Mouse (Mus musculus): Measurements from ENCODE around the gene Erbin. TPM values are rescaled to one million over a fixed set of nuclear protein-coding genes. Genes with fewer than 3 reads are reported as not detected.

The Erbin gene
- 10 to 100 TPM; 40.6 to 45.3 TPM for total RNA-seq (2021)
- long read RNA-seq, experiment 1, full-length matches to known transcripts: 21 of 26 reads
- long read RNA-seq, experiment 1, partial matches to known transcripts: 4 of 26 reads
- long read RNA-seq, experiment 1, other reads (novel, unspliced or antisense): 1 of 26 reads
- long read RNA-seq, experiment 2, full-length matches to known transcripts: 15 of 26 reads
- long read RNA-seq, experiment 2, partial matches to known transcripts: 9 of 26 reads
- long read RNA-seq, experiment 2, other reads (novel, unspliced or antisense): 2 of 26 reads

DNA sequence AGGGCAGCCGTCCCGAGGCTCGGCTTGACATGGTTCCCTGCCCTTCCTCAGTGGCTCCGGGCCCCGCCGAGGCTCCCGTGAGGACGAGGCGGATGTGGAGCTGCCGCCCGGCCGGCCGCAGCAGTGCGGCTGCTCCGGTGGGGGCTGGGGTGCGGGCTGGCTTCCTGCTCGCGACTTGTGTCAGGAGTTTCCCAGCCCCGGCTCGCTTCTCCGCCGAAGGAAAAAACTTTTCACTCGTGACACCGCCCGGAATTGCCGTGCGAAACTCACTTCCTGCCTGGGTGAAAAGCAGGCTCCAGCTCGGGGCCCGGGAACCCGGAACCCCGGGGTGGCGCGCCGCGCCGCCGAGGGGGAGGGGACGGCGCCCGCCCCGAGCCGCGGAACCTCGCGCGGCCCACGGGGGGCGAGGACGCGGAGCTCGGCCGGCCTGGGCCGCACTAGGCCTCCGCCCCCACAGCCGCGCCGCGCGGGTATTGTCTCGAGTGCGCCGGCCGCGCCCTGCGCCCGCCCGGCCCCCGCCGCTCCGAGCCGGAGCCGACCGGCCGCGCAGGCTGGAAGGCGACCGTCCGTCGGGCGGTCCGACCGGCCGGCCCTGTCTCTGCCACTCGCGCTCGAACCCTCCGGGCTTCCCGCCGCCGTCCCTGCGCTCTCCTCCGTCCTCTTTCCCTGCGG, at the start of gene Erbin:
Gene Erbin (minus strand): TSS at position 254 of the 672 bp plus-strand sequence.
- H3K4me3 ChIP-seq: peak within 1 kb of the TSS; percentile 78
- TF ChIP-seq CTCF (IDR thresholded peaks at IDR 0.05): no peak
- H3K27ac ChIP-seq: peak within 1 kb of the TSS; percentile 97
- intact Hi-C loops (cut with DNase I): loop anchor here (2.0 to 5.0 kb wide), 2 partner anchors 48 to 127 kb away; no protein-coding TSS in a partner anchor
- DNase-seq: peak; percentile 89

GRCm38 (mm10) chr13:103969912-103970311, 49.6 kb upstream of the Erbin start:
- intact Hi-C loops (cut with DNase I): loop anchor here (2.0 kb wide), 1 partner anchor 49 kb away; the partner anchor contains the start of gene Erbin
- no peak for TF ChIP-seq CTCF (IDR thresholded peaks at IDR 0.05)
- DNase-seq: peak; percentile 57
- peak overlapping the region; percentile 43; the same call in 1 of the 2 replicates for H3K27ac ChIP-seq
- H3K4me3 ChIP-seq: peak overlapping the region; percentile 39

DNA sequence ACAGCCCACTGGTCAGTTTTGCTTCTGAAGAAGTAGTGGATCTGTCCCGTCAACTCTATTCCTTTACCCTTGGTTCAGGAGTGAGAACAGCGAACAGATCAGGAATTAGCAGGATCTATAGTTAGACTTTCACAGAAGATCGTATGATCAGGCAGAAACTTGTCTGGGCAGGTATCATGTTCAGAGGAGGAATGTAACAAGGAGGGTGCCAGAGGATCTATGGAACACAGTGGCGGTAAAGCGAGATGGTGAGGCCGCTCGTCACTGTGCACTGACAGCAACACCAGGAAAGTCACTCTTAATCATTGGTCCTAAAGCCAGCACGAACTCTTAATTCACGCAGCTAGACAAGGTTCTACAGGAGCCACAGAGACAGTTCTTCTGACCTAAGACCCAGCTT, 47.7 kb upstream of the Erbin start:
- no peak for DNase-seq
- no peak for TF ChIP-seq CTCF (IDR thresholded peaks at IDR 0.05)
- no peak overlapping the region for H3K4me3 ChIP-seq
- intact Hi-C loops (cut with DNase I): loop anchor here (2.0 kb wide), 1 partner anchor 47 kb away; the partner anchor contains the start of gene Erbin
- peak overlapping the region; percentile 51; the same call in 1 of the 2 replicates for H3K27ac ChIP-seq

DNA sequence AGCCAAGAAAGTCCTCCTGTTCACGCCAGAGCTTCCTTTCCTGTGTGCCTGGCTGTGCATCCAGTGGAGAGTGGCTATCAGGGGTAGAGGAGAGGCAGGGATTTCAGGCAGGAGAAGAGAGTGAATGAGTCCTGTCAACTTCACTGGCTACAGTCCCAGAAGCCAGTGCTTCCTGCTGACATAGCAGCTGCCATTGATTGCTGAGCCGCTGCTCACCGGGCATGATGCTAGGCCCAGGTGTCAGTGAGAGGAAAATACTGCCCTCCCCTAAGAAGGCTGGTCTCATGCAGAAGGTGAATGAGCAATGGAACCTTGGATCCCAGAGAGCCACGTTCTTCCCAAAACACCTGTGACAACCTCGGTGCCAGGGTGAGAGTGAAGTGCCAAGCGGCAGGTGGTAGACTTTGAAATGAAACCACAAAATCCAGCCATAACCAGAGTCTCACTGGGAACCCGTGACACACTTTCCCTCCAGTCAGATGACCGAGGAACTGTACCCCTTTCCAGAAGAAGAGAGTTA, 46.4 kb upstream of the Erbin start:
- DNase-seq: peak; percentile 27
- TF ChIP-seq CTCF (IDR thresholded peaks at IDR 0.05): no peak
- Histone ChIP-seq H3K27ac (no peak overlapping the region), H3K4me3 (no peak overlapping the region)
- intact Hi-C loops (cut with DNase I): no loop called here

DNA sequence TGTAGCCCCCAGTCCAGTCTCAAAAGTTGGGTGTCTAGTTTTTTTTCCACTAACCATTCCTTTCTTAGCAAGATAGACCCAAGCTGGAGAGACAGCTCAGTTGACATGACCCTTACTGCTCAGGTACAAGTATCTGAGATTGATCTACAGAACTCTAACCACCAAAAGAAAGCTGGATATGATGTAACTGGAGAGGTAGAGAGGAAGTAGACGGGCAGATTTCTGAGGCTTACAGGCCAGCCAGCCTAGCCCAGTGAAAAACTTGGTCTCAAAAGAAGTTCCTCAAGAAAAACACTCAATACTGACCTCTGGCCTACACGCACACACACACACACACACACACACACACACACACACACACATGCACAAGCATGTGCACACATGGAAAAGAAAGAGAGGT, 44.9 kb upstream of the Erbin start:
- intact Hi-C loops (cut with DNase I): no loop called here

DNA sequence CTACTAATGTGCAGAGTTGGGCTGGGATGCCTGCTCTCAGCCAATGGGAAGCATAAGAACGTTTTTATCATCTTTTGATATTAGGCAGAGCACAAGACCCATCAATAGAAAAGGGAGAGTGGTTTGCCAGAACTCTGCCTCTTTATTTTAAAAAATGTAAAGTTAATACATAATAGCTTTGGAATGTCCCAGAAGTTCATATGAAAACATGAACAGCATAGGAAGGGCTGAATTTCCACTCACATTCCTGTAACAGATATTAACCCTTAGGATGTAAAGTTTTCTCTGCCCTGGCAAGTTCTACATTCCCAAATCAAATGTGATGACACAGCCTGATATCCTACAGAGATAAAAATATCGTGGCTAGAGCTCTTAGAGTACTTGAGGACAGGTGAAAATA, 42.8 kb upstream of the Erbin start:
- Histone ChIP-seq H3K4me3 (no peak overlapping the region), H3K27ac (no peak overlapping the region)
- intact Hi-C loops (cut with DNase I): no loop called here
- TF ChIP-seq CTCF (IDR thresholded peaks at IDR 0.05): no peak
- DNase-seq: no peak

More for the DNA sequence above, 44.9 kb upstream of the Erbin start:
- Histone ChIP-seq H3K27ac (no peak overlapping the region), H3K4me3 (no peak overlapping the region)
- no peak for TF ChIP-seq CTCF (IDR thresholded peaks at IDR 0.05)
- no peak for DNase-seq

DNA sequence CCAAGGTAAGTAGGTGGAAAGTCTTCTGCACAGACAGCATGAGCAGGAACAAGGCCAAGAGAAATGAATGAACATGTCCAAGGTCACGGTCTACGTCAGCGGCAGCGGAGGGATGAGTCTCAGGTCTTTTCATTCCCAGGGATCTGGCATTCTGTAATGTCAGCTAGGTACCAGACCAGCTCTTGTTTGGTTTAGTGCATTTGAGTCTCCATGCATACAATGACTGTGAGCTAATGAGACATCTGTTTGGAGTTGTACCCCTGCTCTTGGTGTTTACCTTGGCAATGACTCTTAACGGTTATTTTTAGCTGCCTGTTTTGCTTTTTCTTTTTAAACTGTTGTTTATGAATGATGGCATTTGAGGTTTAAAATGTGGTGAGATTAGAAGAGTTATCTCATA, 39.5 kb upstream of the Erbin start:
- no peak for TF ChIP-seq CTCF (IDR thresholded peaks at IDR 0.05)
- Histone ChIP-seq H3K4me3 (no peak overlapping the region), H3K27ac (no peak overlapping the region)
- intact Hi-C loops (cut with DNase I): no loop called here
- no peak for DNase-seq

DNA sequence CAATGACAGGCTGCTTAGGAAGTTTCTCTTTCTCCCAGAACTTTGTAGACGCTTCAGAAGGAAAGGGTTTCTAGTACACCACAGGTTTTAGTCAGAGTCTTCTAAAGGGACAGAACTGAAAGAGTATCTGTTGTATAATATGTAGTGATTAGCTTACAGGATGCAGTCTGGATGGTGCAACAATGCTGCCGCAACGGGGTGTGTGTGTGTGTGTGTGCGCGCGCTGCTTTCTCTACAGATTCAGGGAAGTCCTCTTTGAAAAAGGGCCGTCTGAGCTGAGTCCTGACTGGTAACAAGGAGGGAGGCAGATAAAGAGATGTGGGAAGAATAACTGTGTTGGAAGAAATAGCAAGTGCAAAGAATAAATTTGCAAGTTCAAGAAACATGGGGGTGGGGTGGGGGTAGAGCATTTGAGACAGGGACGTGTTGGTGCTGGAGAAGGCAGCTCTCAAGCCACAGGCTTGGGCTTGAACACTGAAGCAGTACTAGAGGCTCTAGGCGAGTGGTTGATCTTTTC, 38.4 kb upstream of the Erbin start:
- Histone ChIP-seq H3K4me3 (no peak overlapping the region), H3K27ac (no peak overlapping the region)
- no peak for DNase-seq
- intact Hi-C loops (cut with DNase I): no loop called here
- TF ChIP-seq CTCF (IDR thresholded peaks at IDR 0.05): no peak

DNA sequence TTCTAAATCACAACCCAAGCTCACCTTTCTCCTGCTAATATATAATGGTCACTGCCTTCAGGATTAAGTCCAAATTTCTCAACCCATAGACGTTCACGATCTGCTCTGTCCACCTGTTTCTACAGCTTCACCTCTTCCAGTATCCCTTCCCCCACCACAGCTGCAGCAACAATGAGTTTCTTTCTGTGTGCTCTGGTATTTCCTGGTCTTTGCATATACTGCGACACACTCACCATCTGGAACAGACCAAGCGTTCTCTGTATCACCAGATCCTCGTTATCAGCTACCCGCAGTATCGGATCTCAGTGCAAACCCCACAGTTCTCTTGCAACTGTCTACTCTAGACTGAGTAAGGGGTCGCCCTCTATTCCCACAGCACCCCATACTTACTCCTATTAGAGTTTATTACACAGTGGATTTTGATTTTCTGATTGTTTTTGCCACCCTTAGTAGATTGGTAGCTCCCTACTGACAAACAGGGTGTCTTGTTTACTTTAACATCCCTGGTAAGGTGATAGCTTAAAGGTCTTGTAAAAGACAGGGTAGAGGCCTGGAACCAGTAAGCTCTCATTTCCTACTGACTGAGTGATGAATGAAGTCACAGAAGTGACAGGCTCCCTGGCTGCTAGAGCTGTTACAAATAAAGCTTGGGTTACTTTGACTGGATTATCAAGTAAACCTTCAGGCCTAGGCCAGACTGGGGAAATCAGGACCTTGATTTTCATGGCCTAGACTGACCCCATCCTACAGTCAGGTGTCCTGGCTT, 37.0 kb upstream of the Erbin start:
- intact Hi-C loops (cut with DNase I): no loop called here
- no peak overlapping the region for H3K4me3 ChIP-seq
- no peak overlapping the region for H3K27ac ChIP-seq
- no peak for DNase-seq
- no peak for TF ChIP-seq CTCF (IDR thresholded peaks at IDR 0.05)

DNA sequence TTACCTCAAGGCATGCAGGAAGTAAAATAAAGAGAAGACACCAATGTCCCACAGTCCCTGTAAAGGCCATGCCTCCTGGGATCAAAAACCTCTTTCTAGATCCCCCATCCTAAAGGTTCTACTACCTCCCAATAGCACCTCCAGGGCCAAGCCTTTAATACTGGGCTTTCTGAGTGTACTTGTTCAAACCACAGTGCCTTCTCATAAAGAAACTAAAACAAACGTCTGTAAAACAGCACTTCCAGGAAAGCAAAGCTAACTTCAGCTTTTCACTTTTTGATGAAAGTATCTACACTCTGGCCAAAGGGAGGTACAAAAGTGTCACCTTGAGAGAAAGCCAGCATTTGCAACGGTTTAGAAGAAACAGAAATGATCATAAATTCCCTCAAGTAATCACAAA, 35.3 kb upstream of the Erbin start:
- intact Hi-C loops (cut with DNase I): no loop called here
- no peak overlapping the region for H3K27ac ChIP-seq
- DNase-seq: no peak
- no peak for TF ChIP-seq CTCF (IDR thresholded peaks at IDR 0.05)
- no peak overlapping the region for H3K4me3 ChIP-seq

DNA sequence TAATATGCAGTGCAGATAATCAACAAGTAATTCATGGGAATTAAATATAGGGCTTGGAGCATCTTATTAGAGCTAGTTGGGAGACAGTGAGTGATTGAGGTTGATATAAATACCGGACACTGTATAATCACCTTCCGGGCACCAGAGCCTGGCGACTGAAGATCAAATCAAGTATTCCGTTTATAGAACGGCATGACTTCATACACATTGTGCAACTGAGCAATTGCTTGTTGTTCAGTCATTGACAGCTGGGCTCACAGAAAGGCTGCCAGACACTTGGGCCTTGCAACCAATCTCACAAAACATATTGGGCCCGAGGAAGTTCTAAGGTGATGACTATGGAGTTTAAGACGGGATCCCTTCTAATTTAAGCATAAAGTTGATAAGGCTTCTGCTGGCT, 31.1 kb upstream of the Erbin start:
- peak; percentile 30 for DNase-seq
- intact Hi-C loops (cut with DNase I): no loop called here
- Histone ChIP-seq H3K4me3 (no peak overlapping the region), H3K27ac (no peak overlapping the region)
- no peak for TF ChIP-seq CTCF (IDR thresholded peaks at IDR 0.05)

DNA sequence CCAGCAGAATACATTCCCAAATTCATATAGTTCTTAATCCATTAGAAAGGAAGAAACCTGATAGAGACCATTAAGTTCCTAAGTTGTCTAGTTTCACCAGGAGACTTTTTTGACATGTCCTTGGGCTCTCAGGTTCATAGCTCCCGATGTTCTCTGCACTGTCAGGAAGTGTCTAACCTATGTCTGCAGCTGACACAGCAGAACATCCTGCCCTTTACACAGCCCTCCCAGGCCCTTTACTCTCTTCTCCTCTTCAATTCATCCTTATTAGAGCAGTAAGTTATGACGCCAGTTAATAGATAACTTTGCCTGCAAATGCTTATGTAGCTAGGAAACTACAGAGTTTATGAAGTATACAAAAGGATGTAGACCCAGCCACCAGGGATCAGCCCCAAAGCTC, 20.5 kb upstream of the Erbin start:
- no peak for DNase-seq
- TF ChIP-seq CTCF (IDR thresholded peaks at IDR 0.05): no peak
- no peak overlapping the region for H3K27ac ChIP-seq
- H3K4me3 ChIP-seq: no peak overlapping the region
- intact Hi-C loops (cut with DNase I): no loop called here
